Mouse (Mus musculus): ENCODE data around the gene Il16. TPM values are rescaled to one million over a fixed set of nuclear protein-coding genes. Genes with fewer than 3 reads are reported as not detected.

Gene Il16
- total and polyA plus RNA-seq, 2 experiments from 2014 or later: 1.2 to 3.1 TPM

DNA sequence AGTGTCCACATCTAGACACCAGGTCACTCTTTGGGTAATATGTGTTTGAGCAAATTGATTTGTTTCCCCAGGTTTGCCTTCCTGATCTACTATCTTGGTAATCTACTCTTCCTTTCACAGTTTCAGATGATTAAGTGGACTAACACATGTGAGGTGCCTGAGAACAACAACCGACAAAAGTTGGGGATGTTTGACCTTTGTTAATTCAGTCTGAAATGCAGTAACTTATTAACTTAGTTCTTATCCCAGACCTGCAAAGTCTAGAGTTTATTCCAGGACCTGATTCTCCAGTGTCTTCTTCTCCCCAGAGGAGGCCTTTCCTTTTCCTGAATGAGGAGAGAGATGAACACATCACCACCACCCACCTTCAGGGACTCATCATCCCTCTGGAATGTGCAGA lies 133.6 kb downstream of the Il16 start:
- Histone ChIP-seq H3K4me3 (ENCODE audit: low read depth, low read length) (no peak overlapping the region), H3K9me3 (ENCODE audit: low read length) (no peaks in the 10 kb centered on the region), H3K9ac (no peak overlapping the region), H3K4me2 (ENCODE audit: low read depth) (no peak overlapping the region), H3K36me3 (ENCODE audit: insufficient read depth) (no peaks in the 10 kb centered on the region), H3K4me1 (ENCODE audit: insufficient read depth) (no peaks in the 10 kb centered on the region), H3K27ac (ENCODE audit: low read depth, low read length) (no peak overlapping the region), H3K27me3 (ENCODE audit: insufficient read depth, low read length) (no peaks in the 10 kb centered on the region)
- 96% methylated on average over 1 of the region's 1 CpGs for WGBS
- TF ChIP-seq CTCF (IDR thresholded peaks at IDR 0.05; ENCODE audit: low read depth): no peak
- no peak for DNase-seq
- ATAC-seq: no peak

GRCm38 (mm10) chr7:83609891-83610290 lies 135.6 kb downstream of the Il16 start:
- no peak for TF ChIP-seq CTCF (IDR thresholded peaks at IDR 0.05; ENCODE audit: low read depth)
- no peak overlapping the region for H3K9ac ChIP-seq
- H3K9me3 ChIP-seq (ENCODE audit: low read length): no peaks in the 10 kb centered on the region
- WGBS: 94% methylated on average over 4 of the region's 4 CpGs
- no peak overlapping the region for H3K4me3 ChIP-seq (ENCODE audit: low read depth, low read length)
- H3K4me1 ChIP-seq (ENCODE audit: insufficient read depth): no peaks in the 10 kb centered on the region
- H3K27me3 ChIP-seq (ENCODE audit: insufficient read depth, low read length): no peaks in the 10 kb centered on the region
- H3K4me2 ChIP-seq (ENCODE audit: low read depth): no peak overlapping the region
- ATAC-seq: no peak
- no peak overlapping the region for H3K27ac ChIP-seq (ENCODE audit: low read depth, low read length)
- no peak for DNase-seq
- H3K36me3 ChIP-seq (ENCODE audit: insufficient read depth): no peaks in the 10 kb centered on the region

GRCm38 (mm10) chr7:83606796-83607195 lies 138.7 kb downstream of the Il16 start:
- Histone ChIP-seq H3K9ac (no peak overlapping the region), H3K4me3 (ENCODE audit: low read depth, low read length) (no peak overlapping the region), H3K4me1 (ENCODE audit: insufficient read depth) (no peaks in the 10 kb centered on the region), H3K27ac (ENCODE audit: low read depth, low read length) (no peak overlapping the region), H3K36me3 (ENCODE audit: insufficient read depth) (no peaks in the 10 kb centered on the region), H3K9me3 (ENCODE audit: low read length) (no peaks in the 10 kb centered on the region), H3K4me2 (ENCODE audit: low read depth) (no peak overlapping the region), H3K27me3 (ENCODE audit: insufficient read depth, low read length) (no peaks in the 10 kb centered on the region)
- WGBS: 91% methylated on average over 2 of the region's 2 CpGs
- ATAC-seq (no peak), DNase-seq (no peak)
- no peak for TF ChIP-seq CTCF (IDR thresholded peaks at IDR 0.05; ENCODE audit: low read depth)

DNA sequence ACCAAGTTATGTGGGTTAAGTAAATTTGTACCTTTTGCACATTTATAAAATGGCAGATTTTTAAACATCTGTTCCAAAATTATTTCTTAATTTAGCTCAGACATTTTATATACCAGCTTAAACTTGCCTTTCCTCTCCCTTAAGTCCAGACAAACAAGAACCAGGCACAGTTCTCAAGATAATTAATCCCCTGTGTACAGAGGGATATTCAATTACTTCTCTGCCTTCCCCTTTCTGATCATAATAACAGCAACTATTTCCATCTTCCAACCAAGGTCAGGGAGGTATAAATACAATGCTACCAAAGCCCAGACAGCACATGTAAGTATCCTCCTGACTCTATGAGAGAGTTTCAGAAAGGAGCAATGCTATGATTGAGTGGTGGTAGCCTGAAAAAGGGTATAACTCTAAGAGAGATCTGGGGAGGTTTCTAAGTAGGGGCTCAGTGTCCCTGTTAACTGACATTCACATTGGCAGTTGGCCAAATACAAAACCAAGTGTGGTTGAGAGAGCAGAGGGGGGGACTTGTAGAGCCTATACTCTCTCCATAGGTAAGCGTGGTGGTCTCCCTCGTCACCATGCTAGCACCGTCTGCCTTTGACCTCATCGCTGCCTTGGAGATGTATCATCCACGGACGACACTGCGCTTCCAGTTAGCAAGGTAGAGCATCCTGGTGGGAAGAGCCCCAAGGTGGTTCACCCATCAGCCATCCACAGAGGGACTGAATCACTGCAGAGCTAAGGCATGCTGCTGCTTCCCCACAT lies 141.2 kb downstream of the Il16 start:
- no peak overlapping the region for H3K9ac ChIP-seq
- H3K9me3 ChIP-seq (ENCODE audit: low read length): no peaks in the 10 kb centered on the region
- DNase-seq (no peak), ATAC-seq (no peak)
- no peak for TF ChIP-seq CTCF (IDR thresholded peaks at IDR 0.05; ENCODE audit: low read depth)
- H3K4me3 ChIP-seq (ENCODE audit: low read depth, low read length): no peak overlapping the region
- H3K4me1 ChIP-seq (ENCODE audit: insufficient read depth): no peaks in the 10 kb centered on the region
- no peaks in the 10 kb centered on the region for H3K27me3 ChIP-seq (ENCODE audit: insufficient read depth, low read length)
- H3K4me2 ChIP-seq (ENCODE audit: low read depth): no peak overlapping the region
- no peaks in the 10 kb centered on the region for H3K36me3 ChIP-seq (ENCODE audit: insufficient read depth)
- WGBS: 91% methylated on average over 7 of the region's 7 CpGs
- no peak overlapping the region for H3K27ac ChIP-seq (ENCODE audit: low read depth, low read length)

- no peaks in the 10 kb centered on the region for H3K4me1 ChIP-seq (ENCODE audit: insufficient read depth)
These were observed 145.6 kb downstream of the Il16 start for GRCm38 (mm10) chr7:83599913-83600286.

GRCm38 (mm10) chr7:83598997-83599912 lies 146.3 kb downstream of the Il16 start:
- no peaks in the 10 kb centered on the region for H3K4me1 ChIP-seq (ENCODE audit: insufficient read depth)
- no peak for DNase-seq
- H3K4me3 ChIP-seq (ENCODE audit: low read depth, low read length): no peak overlapping the region
- no peak overlapping the region for H3K4me2 ChIP-seq (ENCODE audit: low read depth)
- 92% methylated on average over 13 of the region's 13 CpGs for WGBS
- H3K27me3 ChIP-seq (ENCODE audit: insufficient read depth, low read length): no peaks in the 10 kb centered on the region
- no peaks in the 10 kb centered on the region for H3K36me3 ChIP-seq (ENCODE audit: insufficient read depth)
- no peak for ATAC-seq
- TF ChIP-seq CTCF (IDR thresholded peaks at IDR 0.05; ENCODE audit: low read depth): no peak
- H3K9ac ChIP-seq: no peak overlapping the region
- H3K27ac ChIP-seq (ENCODE audit: low read depth, low read length): no peak overlapping the region
- H3K9me3 ChIP-seq (ENCODE audit: low read length): no peaks in the 10 kb centered on the region

More at GRCm38 (mm10) chr7:83599913-83600286, 145.6 kb downstream of the Il16 start:
- H3K27me3 ChIP-seq (ENCODE audit: insufficient read depth, low read length): no peaks in the 10 kb centered on the region
- ATAC-seq (no peak), DNase-seq (peak; percentile 8)
- H3K27ac ChIP-seq (ENCODE audit: low read depth, low read length): no peak overlapping the region
- no peaks in the 10 kb centered on the region for H3K9me3 ChIP-seq (ENCODE audit: low read length)
- TF ChIP-seq CTCF (IDR thresholded peaks at IDR 0.05; ENCODE audit: low read depth): peak; percentile 57
- H3K36me3 ChIP-seq (ENCODE audit: insufficient read depth): no peaks in the 10 kb centered on the region
- H3K9ac ChIP-seq: no peak overlapping the region
- no peak overlapping the region for H3K4me3 ChIP-seq (ENCODE audit: low read depth, low read length)
- no peak overlapping the region for H3K4me2 ChIP-seq (ENCODE audit: low read depth)
- 61% methylated on average over 8 of the region's 8 CpGs for WGBS

DNA sequence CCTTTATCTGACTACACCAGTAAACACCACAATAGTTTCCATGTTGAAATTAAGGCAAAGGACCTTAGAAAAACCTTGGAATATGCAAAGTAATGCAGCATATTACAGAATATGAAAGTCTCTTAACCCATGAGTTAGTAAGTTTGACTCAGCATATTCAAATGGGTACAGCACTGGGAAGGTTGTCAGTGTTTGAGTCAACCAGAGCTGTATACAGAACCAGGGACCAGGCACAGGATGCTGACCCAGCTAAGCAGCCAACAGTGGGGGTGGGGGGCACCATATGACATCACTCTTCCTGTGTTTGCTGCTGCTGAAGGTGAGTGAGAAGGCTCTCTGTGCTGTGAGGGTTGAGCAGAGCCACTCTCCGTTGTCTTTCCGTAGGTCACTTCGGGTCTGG lies 148.5 kb downstream of the Il16 start:
- H3K9ac ChIP-seq: no peak overlapping the region
- DNase-seq (no peak), ATAC-seq (no peak)
- no peak for TF ChIP-seq CTCF (IDR thresholded peaks at IDR 0.05; ENCODE audit: low read depth)
- no peaks in the 10 kb centered on the region for H3K9me3 ChIP-seq (ENCODE audit: low read length)
- H3K4me3 ChIP-seq (ENCODE audit: low read depth, low read length): no peak overlapping the region
- no peaks in the 10 kb centered on the region for H3K36me3 ChIP-seq (ENCODE audit: insufficient read depth)
- WGBS: 84% methylated on average over 3 of the region's 3 CpGs
- H3K4me1 ChIP-seq (ENCODE audit: insufficient read depth): no peaks in the 10 kb centered on the region
- H3K27ac ChIP-seq (ENCODE audit: low read depth, low read length): no peak overlapping the region
- H3K27me3 ChIP-seq (ENCODE audit: insufficient read depth, low read length): no peaks in the 10 kb centered on the region
- no peak overlapping the region for H3K4me2 ChIP-seq (ENCODE audit: low read depth)

Measured in forebrain, postnatal 0 days (tissue).